Mouse (Mus musculus): ENCODE data around the gene Speer4d.
"Not testable (repeated sequence)": the region's sequence is repeated elsewhere in the genome, so short reads cannot be mapped to it uniquely, and the experiment has no call there.

Speer4d gene

GRCm38 (mm10) chr5:15618764-15619163, at the start of gene Speer4d:
Gene Speer4d, plus strand, starts transcription at chr5:15619064.
- DNase-seq (ENCODE audit: low spot score in 2 of 2), result not testable (repeated sequence)

- DNase-seq (ENCODE audit: low spot score in 2 of 2), result not testable (repeated sequence)
Measured at GRCm38 (mm10) chr5:15573735-15574134, 45.1 kb upstream of the Speer4d start.

- DNase-seq (ENCODE audit: low spot score in 2 of 2), result not testable (repeated sequence)
Measured at GRCm38 (mm10) chr5:15577033-15577432, 41.8 kb upstream of the Speer4d start, which contains the start of gene Gm21083. Gene Gm21083, plus strand, starts transcription at chr5:15577333.

GRCm38 (mm10) chr5:15586351-15586750, 32.5 kb upstream of the Speer4d start:
- DNase-seq (ENCODE audit: low spot score in 2 of 2), result not testable (repeated sequence)

GRCm38 (mm10) chr5:15588291-15588690, 30.6 kb upstream of the Speer4d start:
- not testable (repeated sequence) for DNase-seq (ENCODE audit: low spot score in 2 of 2)

DNA sequence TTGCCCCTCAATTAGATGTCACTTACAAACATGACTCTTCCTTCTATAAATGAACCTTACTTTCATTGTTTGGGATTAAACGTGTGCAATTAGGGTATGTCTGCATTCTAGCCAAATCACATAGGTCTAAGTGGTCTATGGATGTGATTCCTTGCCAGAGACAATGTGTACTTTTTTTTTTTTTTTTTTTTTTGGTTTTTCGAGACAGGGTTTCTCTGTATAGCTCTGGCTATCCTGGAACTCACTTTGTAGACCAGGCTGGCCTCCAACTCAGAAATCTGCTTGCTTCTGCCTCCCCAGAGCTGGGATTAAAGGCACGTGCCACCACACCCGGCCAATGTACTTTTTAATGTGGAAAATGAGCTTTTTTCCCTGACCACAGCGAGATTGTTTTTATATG, 28.2 kb upstream of the Speer4d start:
- not testable (repeated sequence) for DNase-seq (ENCODE audit: low spot score in 2 of 2)

DNA sequence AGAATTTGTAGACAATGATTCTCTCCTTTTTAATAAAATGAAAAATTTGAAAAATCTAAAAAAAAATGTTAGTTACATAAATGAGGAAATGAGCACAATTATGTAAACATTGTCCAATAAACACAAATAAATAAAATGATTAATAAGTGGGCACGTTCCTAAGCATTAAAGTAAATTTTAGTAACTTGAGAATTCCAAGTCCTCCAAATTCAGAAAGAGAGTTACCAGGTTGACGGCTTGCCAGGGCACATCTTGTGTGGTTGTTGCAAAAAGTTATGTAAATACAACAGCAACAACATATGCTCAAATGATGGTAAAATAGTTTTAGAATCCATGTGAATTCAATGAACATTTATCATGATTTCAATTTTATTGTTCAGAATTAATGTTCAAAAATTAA, 27.3 kb upstream of the Speer4d start:
- not testable (repeated sequence) for DNase-seq (ENCODE audit: low spot score in 2 of 2)

GRCm38 (mm10) chr5:15598831-15599230, 20.0 kb upstream of the Speer4d start:
- DNase-seq (ENCODE audit: low spot score in 2 of 2), result not testable (repeated sequence)

DNA sequence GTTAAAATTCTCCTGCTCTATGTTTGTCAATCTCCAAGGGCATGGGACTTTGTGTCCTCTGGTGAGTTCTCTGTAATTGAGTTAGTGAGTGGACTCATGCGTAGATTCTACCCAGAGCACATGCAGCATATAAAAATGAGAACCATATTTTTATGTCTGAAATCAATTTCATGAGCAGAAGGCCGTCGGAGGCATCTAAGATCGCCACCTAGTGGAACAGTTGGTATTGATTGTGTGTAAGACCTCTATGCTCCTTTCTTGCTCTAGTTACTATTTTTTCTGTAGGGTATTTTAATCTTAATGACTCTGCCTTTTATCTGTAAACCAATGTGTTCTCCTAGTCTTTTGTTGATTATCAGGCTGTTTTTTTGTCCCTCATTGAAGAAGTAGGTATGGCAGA, 18.5 kb upstream of the Speer4d start:
- not testable (repeated sequence) for DNase-seq (ENCODE audit: low spot score in 2 of 2)

- not testable (repeated sequence) for DNase-seq (ENCODE audit: low spot score in 2 of 2)
Measured at GRCm38 (mm10) chr5:15601481-15601880, 17.4 kb upstream of the Speer4d start.

DNA sequence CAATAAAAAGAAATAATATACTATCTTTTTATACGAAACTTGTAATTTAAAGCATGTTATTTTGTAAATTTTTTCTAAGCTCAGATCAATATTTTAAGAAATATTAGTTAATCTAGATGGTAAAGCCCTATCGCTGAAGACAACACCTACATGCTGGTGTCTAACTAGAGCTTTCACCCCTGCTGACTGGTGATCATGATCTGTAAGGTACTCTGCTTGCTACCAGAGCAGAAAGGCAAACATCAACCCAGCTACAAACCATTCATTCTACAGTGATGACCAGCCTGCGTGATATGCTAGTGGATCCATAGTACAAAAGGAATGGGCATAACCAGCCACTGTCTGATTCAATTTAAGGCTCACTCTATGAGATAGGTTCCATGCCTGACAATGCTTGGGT, 16.9 kb upstream of the Speer4d start:
- not testable (repeated sequence) for DNase-seq (ENCODE audit: low spot score in 2 of 2)

DNA sequence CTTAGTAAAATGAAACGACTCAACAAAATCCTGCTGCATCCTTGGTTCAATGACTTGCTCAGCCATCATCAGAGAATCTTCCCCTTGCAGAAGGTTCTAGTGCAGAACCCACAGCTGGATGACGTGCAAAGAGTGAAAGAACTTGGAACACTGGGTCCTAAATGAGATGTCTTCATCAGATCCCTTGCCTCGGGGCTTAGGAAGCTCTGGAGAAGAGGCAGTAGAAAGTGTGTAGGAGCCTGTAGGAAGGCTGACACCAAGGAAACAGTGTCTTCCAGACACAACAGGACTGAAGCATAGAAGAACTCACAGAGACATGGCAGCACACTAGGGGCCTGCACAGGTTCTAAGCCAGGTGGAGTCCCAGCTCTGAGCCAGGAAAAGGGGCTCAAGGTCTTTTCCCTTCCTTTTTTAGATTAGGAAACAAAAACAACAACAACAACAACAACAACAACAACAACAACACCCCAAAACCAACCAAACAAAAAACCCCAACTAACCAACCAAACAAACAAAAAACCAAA, 16.4 kb upstream of the Speer4d start:
- DNase-seq (ENCODE audit: low spot score in 2 of 2), result not testable (repeated sequence)

DNA sequence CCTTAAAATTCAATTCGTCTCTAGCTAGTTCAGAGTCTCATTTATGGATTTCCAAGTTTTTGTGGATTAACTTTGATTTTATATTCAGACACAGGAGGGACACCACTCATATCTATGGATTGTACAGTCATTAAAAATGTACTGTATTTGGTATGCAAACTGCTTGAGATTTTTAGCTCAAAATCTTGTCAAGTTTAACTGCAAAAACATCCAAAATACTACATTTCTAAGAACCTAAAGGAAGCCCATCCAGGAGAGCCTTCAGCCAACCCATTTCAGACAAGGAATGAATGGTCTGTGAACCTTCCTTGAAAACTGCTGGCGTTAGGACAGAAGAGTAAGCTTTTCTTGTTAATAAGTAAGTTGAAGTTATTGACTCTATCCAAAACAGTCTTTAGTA, 15.9 kb upstream of the Speer4d start:
- DNase-seq (ENCODE audit: low spot score in 2 of 2), result not testable (repeated sequence)

DNA sequence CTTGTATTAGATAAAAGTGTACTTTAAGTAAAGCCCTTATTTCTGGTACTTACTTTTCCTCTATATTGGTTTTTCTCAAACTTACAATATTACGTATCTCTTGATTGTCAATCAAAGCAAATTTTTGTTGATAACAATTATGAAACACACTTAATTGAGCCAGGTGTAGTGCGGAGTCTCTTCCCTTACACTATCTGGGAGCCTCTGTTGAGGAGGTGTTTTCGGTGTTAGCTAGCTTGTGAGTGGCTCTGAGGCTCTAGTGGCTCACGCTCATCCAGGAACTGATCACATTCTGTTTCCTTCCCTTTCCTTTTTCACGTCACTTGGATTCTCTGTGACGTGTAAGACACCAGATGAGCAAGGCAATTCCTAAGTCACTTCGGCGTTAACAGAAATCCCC, 15.3 kb upstream of the Speer4d start:
- DNase-seq (ENCODE audit: low spot score in 2 of 2), result not testable (repeated sequence)

- peak in 1 of 2 experiments; percentile 9 for DNase-seq (ENCODE audit: low spot score in 2 of 2)
Measured at GRCm38 (mm10) chr5:15606677-15607076, 12.2 kb upstream of the Speer4d start.

DNA sequence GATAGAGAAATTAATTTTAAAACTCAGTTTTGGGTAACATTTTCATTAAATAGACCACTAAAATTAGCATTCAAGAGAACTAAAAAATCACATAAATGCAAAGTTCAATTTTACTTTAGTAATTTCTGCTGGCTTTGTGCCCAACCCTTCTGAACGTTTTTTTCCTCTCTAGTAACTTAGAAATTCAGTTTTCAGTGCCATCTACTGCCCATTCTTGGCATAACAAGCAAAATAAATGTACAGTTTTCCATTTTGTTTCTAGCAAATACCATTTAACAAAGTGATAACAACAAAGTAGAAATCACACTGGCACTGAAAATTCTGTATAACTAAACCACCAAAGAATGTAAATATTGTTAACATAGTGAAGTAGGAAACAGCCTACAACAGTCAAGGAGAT, 8.2 kb upstream of the Speer4d start:
- DNase-seq (ENCODE audit: low spot score in 2 of 2), result not testable (repeated sequence)

- not testable (repeated sequence) for DNase-seq (ENCODE audit: low spot score in 2 of 2)
Measured at GRCm38 (mm10) chr5:15616195-15616594, 2.7 kb upstream of the Speer4d start.

DNA sequence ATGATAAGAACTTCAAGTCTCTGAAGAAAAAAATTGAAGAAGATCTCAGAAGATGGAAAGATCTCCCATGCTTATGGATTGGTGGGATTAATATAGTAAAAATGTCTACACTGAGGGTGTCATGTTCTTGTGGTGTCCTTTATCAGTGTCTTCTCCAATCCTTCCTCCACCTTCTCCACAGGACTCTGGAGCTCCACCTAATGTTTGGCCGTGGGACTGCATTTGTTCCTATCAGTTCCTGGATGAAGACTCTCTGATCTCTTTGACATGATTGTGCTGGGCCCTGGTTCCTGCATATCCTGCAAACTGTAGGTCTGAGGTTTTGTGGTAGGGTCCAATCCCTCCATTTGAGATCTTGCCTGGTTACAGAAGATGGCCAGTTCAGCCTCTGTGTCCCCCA, 9.3 kb downstream of the Speer4d start:
- not testable (repeated sequence) for DNase-seq (ENCODE audit: low spot score in 2 of 2)

DNA sequence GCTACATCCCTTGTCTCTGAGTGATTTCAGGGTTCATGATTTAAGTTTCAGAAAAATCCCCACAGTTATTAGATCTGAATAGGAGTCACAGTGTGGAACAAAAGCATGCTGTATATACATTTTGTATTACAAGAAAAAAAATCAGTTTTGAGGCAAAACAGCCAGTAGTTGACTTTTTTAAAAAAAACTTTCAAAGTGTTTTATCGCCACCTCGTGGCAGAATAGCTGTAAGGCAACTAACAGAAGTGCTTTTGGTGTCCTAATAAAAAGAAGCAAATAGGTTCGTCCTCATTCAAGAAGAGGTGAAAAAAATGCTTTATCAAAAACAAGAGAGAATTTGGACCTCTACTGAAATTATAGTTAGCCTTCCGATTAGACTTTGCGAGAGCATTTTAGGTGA, 11.2 kb downstream of the Speer4d start:
- DNase-seq (ENCODE audit: low spot score in 2 of 2), result not testable (repeated sequence)

DNA sequence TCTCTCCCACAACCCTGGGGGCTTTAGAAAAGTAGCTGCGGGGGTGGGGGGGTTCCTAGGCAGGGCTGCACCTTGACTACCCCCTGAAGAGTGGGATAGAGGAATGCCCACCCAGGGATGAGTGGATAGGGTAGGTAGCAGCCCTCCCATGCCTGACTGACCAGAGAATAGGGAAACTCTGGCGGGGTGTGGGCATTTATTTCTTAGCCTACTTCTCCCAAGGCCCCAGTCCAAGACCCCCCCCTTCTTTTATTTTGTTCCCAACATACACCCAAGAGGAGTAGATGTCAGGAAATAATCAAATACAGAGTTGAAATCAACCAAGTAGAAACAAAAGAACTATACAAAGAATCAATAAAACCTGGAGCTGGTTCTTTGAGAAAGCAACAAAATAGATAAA, 18.8 kb downstream of the Speer4d start:
- not testable (repeated sequence) for DNase-seq (ENCODE audit: low spot score in 2 of 2)

- not testable (repeated sequence) for DNase-seq (ENCODE audit: low spot score in 2 of 2)
Measured at GRCm38 (mm10) chr5:15645707-15646106, 26.8 kb downstream of the Speer4d start.

- DNase-seq (ENCODE audit: low spot score in 2 of 2), result not testable (repeated sequence)
Measured at GRCm38 (mm10) chr5:15652334-15652733, 33.5 kb downstream of the Speer4d start.

DNA sequence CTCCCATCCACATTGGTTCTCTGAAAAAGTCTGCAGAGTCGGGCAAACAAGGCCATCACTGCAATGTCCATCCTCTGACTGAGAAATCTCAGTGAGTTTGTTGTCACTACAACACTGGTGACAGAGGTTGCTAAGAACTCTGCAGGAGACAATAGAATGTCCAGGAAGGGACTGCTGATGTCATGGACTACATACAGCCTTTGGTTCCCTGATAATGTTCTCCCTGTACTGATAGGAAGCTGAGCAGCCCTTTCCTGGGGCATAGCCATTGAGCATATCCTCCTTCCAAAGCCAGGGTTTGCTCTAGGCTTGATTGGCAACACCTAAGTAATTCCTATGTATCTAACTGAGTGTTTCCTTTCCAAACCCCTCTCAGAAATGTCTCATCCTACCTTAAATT, 38.1 kb downstream of the Speer4d start, which contains the start of gene 4930572O03Rik:
4930572O03Rik (minus strand) TSS at position 101 of the 400 bp plus-strand sequence.
- not testable (repeated sequence) for DNase-seq (ENCODE audit: low spot score in 2 of 2)

GRCm38 (mm10) chr5:15663847-15664246, 45.0 kb downstream of the Speer4d start:
- not testable (repeated sequence) for DNase-seq (ENCODE audit: low spot score in 2 of 2)

All from natural killer cell, adult 2 months (primary cell).